Mouse (Mus musculus) liver, embryonic 12.5 days (tissue): ENCODE data around the gene Olfr689. TPM values are rescaled to one million over a fixed set of nuclear protein-coding genes. Genes with fewer than 3 reads are reported as not detected.
"Not testable (repeated sequence)": the region's sequence is repeated elsewhere in the genome, so short reads cannot be mapped to it uniquely, and the experiment has no call there.

Source experiments
- ATAC-seq: fragments of 200-750 bp; cut with Nextera tagmentation; 2 replicates; pipeline ENCODE4 v1.8.0; 2017; ENCODE audit warnings: moderate number of reproducible peaks, mild to moderate bottlenecking, moderate library complexity
- H3K27ac ChIP-seq: fragments of 300-500 bp; sonication (generic); 2 replicates; pipeline ENCODE4 v1.5.1; 2016; ENCODE audit warnings: mild to moderate bottlenecking
- H3K27me3 ChIP-seq: fragments of 300-500 bp; sonication (generic); replicated peaks from 2 replicates; pipeline ENCODE4 v1.6.1; 2016; ENCODE audit warnings: mild to moderate bottlenecking, moderate library complexity
- H3K36me3 ChIP-seq: fragments of 300-500 bp; sonication (generic); 2 replicates; pipeline ENCODE4 v1.6.1; 2016; ENCODE audit warnings: mild to moderate bottlenecking, moderate library complexity
- H3K4me1 ChIP-seq: fragments of 300-500 bp; sonication (generic); 2 replicates; pipeline ENCODE4 v1.6.1; 2016
- H3K4me2 ChIP-seq: fragments of 300-500 bp; sonication (generic); 2 replicates; pipeline ENCODE4 v1.6.1; 2016; ENCODE audit warnings: mild to moderate bottlenecking, moderate library complexity
- H3K4me3 ChIP-seq: fragments of 300-500 bp; sonication (generic); 2 replicates; pipeline ENCODE4 v1.5.1; 2016; ENCODE audit warnings: mild to moderate bottlenecking, moderate library complexity
- H3K9ac ChIP-seq: fragments of 300-500 bp; sonication (generic); 2 replicates; pipeline ENCODE4 v1.6.1; 2016; ENCODE audit warnings: mild to moderate bottlenecking, moderate library complexity
- H3K9me3 ChIP-seq: fragments of 300-500 bp; sonication (generic); replicated peaks from 2 replicates; pipeline ENCODE4 v1.6.1; 2016; ENCODE audit warnings: mild to moderate bottlenecking, moderate library complexity
- WGBS: fragments of 180-500 bp; shearing (Covaris S2); methylation state at CpG from one replicate; pipeline ENCODE4 v1.1.7; 2016; ENCODE audit not compliant: insufficient replicate concordance; 5-methylcytosine and 5-hydroxymethylcytosine counted together
- polyA plus RNA-seq: library from polyadenylated mRNA; unstranded; fragments of >200 nt; fragmentation: Nextera tagmentation; extraction: Ambion mirVana; gene quantifications from 2 replicates; pipeline ENCODE4 v1.2.1, GENCODE M21; 2016

Olfr689 gene
- not detected in 2 replicates for polyA plus RNA-seq

DNA sequence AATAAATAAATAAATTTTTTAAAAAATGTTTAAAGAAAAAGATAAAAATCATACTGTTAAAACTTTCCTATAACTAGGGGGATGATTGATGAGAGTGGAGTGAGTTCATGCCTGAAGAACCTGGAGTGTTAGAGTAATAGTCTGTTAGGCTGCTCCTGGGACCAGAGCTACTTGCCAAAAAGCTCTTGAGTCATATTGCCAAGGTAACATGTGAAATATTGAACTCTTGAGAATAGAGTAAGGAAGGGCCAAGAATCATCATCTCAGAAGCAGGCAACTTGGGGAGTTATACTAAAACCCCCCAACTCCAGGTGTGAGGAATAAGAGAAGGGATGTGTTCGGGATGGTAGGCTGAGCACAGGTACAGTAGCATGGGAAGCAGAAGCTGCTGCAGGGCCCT is at the start of gene Olfr689:
Olfr689 (plus strand) TSS at position 301 of the 400 bp plus-strand sequence.
- H3K4me1 ChIP-seq: no peaks in the 10 kb centered on the region
- no peak within 1 kb of the TSS for H3K9ac ChIP-seq
- 67% methylated on average over 1 of the region's 1 CpGs for WGBS
- no peak within 1 kb of the TSS for H3K27ac ChIP-seq
- no peak within 1 kb of the TSS for H3K4me3 ChIP-seq
- H3K27me3 ChIP-seq: no peaks in the 10 kb centered on the region
- no peaks in the 10 kb centered on the region for H3K9me3 ChIP-seq
- no peak for ATAC-seq
- no peaks in the 10 kb centered on the region for H3K36me3 ChIP-seq
- no peak within 1 kb of the TSS for H3K4me2 ChIP-seq

DNA sequence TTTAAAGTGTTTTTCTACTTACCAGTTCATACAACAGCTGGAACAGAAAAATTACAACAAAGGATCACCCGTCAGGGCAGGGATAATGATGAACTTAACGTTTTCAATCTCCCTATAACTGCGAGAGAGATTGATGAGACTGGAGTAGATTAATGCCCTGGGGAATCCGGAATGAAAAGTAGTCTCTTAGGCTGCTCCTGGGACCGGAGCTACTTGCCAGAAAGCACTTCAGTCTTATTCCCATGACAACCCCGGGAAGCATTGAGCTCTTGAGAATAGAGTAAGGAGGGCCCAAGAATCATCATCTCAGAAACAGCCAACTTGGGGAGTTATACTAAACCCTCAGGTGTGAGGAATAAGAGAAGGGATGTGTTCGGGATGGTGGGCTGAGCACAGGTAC is 38.5 kb upstream of the Olfr689 start:
- no peak for ATAC-seq
- Histone ChIP-seq H3K4me1 (no peaks in the 10 kb centered on the region), H3K27ac (no peak overlapping the region), H3K4me2 (no peak overlapping the region), H3K9ac (no peak overlapping the region), H3K4me3 (no peak overlapping the region), H3K36me3 (no peaks in the 10 kb centered on the region), H3K27me3 (no peaks in the 10 kb centered on the region), H3K9me3 (no peaks in the 10 kb centered on the region)
- WGBS: 62% methylated on average over 7 of the region's 7 CpGs

- no peak within 1 kb of the TSS for H3K4me3 ChIP-seq
- WGBS: 58% methylated on average over 6 of the region's 6 CpGs
Measured at GRCm38 (mm10) chr7:105287795-105288194, 23.2 kb upstream of the Olfr689 start, which contains the start of gene Olfr688. Gene Olfr688, plus strand, starts transcription at chr7:105288095.

GRCm38 (mm10) chr7:105290051-105290450 is 20.9 kb upstream of the Olfr689 start:
- no peak for ATAC-seq
- Histone ChIP-seq H3K4me1 (no peaks in the 10 kb centered on the region), H3K27me3 (no peaks in the 10 kb centered on the region), H3K36me3 (no peaks in the 10 kb centered on the region), H3K9ac (no peak overlapping the region), H3K27ac (no peak overlapping the region), H3K4me3 (no peak overlapping the region), H3K4me2 (no peak overlapping the region), H3K9me3 (no peaks in the 10 kb centered on the region)

More at GRCm38 (mm10) chr7:105287795-105288194, 23.2 kb upstream of the Olfr689 start, which contains the start of gene Olfr688:
- Histone ChIP-seq H3K4me1 (no peaks in the 10 kb centered on the region), H3K27me3 (no peaks in the 10 kb centered on the region), H3K36me3 (no peaks in the 10 kb centered on the region), H3K27ac (no peak within 1 kb of the TSS), H3K9me3 (no peaks in the 10 kb centered on the region), H3K4me2 (no peak within 1 kb of the TSS), H3K9ac (no peak within 1 kb of the TSS)
- no peak for ATAC-seq

DNA sequence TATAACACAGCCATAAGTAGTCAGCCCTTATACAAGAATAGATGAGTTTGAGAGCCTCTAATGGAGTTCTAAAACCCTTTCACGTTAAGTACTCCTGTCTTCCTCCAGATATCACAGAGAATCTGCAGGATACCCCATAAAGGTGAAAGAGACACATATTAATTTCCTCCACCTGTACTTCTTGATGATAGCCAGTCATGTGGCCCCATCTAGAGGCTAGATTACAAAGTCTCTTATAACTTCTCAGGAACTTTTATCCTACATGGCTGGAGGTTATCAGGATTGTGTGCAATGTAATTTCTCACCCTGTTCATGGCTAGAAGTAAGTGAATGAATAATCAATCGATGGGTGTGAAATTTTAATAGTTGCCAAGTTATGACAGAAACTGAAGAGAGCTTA is 14.3 kb downstream of the Olfr689 start:
- ATAC-seq: no peak
- H3K9me3 ChIP-seq: no peaks in the 10 kb centered on the region
- no peaks in the 10 kb centered on the region for H3K4me1 ChIP-seq

DNA sequence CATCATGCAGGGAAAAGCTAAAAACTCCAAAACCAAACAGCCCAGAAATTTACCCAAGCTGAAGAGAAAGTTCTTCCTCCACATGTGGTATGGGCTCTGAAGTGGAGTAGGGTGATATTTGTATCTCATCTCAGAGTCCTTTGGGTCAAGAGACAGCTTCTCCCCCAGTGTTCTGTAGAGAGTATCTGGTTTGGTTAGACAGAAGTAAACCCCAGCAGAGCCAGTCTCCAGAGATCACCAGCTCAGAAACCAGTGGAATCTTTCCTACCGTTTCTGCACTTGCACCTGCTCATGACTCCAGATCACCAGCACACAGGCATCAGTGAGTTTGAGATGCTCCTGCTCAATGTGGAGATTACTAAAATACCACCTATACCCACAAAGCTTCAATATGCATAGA is 23.0 kb downstream of the Olfr689 start, which contains the start of gene Olfr690:
Olfr690 (minus strand) TSS at position 101 of the 400 bp plus-strand sequence.
- Histone ChIP-seq H3K9me3 (no peaks in the 10 kb centered on the region), H3K4me3 (no peak within 1 kb of the TSS), H3K4me2 (no peak within 1 kb of the TSS), H3K4me1 (no peaks in the 10 kb centered on the region), H3K9ac (no peak within 1 kb of the TSS), H3K27ac (no peak within 1 kb of the TSS), H3K27me3 (no peaks in the 10 kb centered on the region), H3K36me3 (no peaks in the 10 kb centered on the region)
- WGBS: 73% methylated on average over 1 of the region's 1 CpGs
- ATAC-seq: no peak

More for the DNA sequence above, 14.3 kb downstream of the Olfr689 start:
- Histone ChIP-seq H3K9ac (no peak overlapping the region), H3K36me3 (no peaks in the 10 kb centered on the region), H3K27ac (no peak overlapping the region), H3K27me3 (no peaks in the 10 kb centered on the region), H3K4me3 (no peak overlapping the region), H3K4me2 (no peak overlapping the region)
- WGBS: 49% methylated on average over 2 of the region's 2 CpGs

DNA sequence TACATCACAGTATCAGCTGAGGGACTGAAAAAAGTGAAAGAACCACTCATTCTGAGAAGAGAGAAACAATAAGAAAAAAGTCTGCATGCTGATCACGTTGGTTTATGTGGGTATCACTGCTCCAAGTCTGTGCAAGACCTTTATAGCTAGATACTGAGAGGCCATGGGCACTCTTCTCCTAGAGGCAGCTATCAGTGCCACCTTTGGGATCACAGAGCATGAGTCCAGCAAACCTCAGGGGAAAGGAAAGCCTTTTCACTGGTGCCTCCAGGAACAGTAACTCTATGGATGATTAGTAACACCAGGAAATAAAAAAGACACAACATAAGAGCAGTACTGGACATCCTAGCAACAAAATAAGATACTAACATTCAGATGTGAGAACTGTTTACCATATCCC is 31.2 kb downstream of the Olfr689 start, which contains the start of gene Olfr691:
Olfr691 (minus strand) TSS at position 101 of the 400 bp plus-strand sequence.
- Histone ChIP-seq H3K36me3 (no peaks in the 10 kb centered on the region), H3K9ac (no peak within 1 kb of the TSS), H3K27me3 (no peaks in the 10 kb centered on the region), H3K4me1 (no peaks in the 10 kb centered on the region), H3K4me2 (no peak within 1 kb of the TSS), H3K9me3 (no peaks in the 10 kb centered on the region), H3K4me3 (no peak within 1 kb of the TSS), H3K27ac (no peak within 1 kb of the TSS)
- ATAC-seq: no peak
- 35% methylated on average over 1 of the region's 1 CpGs for WGBS

- 65% methylated on average over 2 of the region's 2 CpGs for WGBS
- ATAC-seq: no peak
- Histone ChIP-seq H3K27me3 (no peaks in the 10 kb centered on the region), H3K4me3 (no peak overlapping the region), H3K4me2 (no peak overlapping the region), H3K27ac (no peak overlapping the region), H3K9ac (no peak overlapping the region), H3K9me3 (no peaks in the 10 kb centered on the region), H3K36me3 (no peaks in the 10 kb centered on the region), H3K4me1 (no peaks in the 10 kb centered on the region)
Measured at GRCm38 (mm10) chr7:105342752-105343151, 31.8 kb downstream of the Olfr689 start.

DNA sequence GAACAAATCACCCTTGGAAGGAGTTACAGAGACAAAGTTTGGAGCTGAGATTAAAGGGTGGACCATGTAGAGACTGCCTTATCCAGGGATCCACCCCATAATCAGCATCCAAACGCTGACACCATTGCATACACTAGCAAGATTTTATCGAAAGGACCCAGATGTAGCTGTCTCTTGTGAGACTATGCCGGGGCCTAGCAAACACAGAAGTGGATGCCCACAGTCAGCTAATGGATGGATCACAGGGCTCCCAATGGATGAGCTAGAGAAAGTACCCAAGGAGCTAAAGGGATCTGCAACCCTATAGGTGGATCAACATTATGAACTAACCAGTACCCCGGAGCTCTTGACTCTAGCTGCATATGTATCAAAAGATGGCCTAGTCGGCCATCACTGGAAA is 45.1 kb downstream of the Olfr689 start:
- not testable (repeated sequence) for H3K9me3 ChIP-seq, H3K4me1 ChIP-seq, H3K27me3 ChIP-seq, H3K9ac ChIP-seq, H3K36me3 ChIP-seq, H3K4me3 ChIP-seq, H3K4me2 ChIP-seq, H3K27ac ChIP-seq
- no CpG with 5 or more reads among the region's 5 CpGs for WGBS
- 0 out of 2 replicates have a peak, but pooled peaks have one; percentile 54 for ATAC-seq

- not testable (repeated sequence) for H3K27ac ChIP-seq, H3K4me3 ChIP-seq, H3K4me2 ChIP-seq, H3K9ac ChIP-seq, H3K4me1 ChIP-seq, H3K27me3 ChIP-seq, H3K36me3 ChIP-seq, H3K9me3 ChIP-seq
- WGBS: 85% methylated on average over 1 of the region's 2 CpGs
- peak; percentile 75; the same call in 1 of the 2 replicates for ATAC-seq
Measured at GRCm38 (mm10) chr7:105356487-105356886, 45.5 kb downstream of the Olfr689 start.

DNA sequence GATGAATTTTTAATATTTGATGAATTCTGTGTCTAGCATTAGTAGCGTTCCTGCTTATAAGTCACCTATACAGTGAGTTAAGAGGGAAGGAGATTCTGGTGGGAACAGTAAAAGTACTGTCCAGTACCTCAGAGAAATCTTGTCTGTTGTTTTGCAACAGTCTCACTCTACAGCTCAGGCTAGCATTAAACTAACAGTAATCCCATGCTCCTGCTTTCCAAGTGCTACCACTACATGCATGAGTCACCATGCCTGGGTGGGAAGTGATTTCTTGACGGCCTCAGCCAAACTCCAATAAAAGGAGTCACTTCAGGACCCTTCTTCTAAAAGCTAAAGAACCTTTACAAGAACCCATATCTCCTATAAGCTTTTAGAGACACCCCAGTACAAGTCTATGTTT is 50.7 kb downstream of the Olfr689 start:
- no peak overlapping the region for H3K9ac ChIP-seq
- no peak overlapping the region for H3K4me2 ChIP-seq
- H3K27ac ChIP-seq: no peak overlapping the region
- H3K36me3 ChIP-seq: no peaks in the 10 kb centered on the region
- H3K4me1 ChIP-seq: no peaks in the 10 kb centered on the region
- 61% methylated on average over 2 of the region's 2 CpGs for WGBS
- no peaks in the 10 kb centered on the region for H3K9me3 ChIP-seq
- no peak for ATAC-seq
- H3K4me3 ChIP-seq: no peak overlapping the region
- H3K27me3 ChIP-seq: no peaks in the 10 kb centered on the region

DNA sequence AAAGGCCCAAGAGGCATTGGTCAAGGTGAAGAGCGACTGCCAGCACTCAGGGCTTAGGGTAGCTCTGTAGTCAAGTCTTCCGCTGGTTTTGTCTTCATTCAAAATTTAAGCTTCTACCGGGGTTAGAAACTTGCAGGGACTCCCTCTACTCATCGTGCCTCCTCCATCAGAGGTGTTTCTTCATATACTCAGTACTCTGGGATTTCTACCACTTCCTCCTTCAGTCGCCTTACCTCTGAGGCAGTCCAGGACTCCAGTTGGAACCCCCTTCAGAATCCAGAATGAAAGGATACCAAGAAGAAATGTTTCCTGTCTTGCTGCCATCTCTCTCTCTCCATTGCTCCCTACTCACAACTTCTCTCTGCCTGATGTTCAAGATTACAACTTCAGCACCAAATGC is 56.3 kb downstream of the Olfr689 start:
- H3K4me2 ChIP-seq: no peak overlapping the region
- no peaks in the 10 kb centered on the region for H3K27me3 ChIP-seq
- H3K36me3 ChIP-seq: no peaks in the 10 kb centered on the region
- H3K4me3 ChIP-seq: no peak overlapping the region
- no peak for ATAC-seq
- no peaks in the 10 kb centered on the region for H3K4me1 ChIP-seq
- WGBS: 62% methylated on average over 5 of the region's 5 CpGs
- no peaks in the 10 kb centered on the region for H3K9me3 ChIP-seq
- H3K27ac ChIP-seq: no peak overlapping the region
- H3K9ac ChIP-seq: no peak overlapping the region

GRCm38 (mm10) chr7:105367930-105368329 is 57.0 kb downstream of the Olfr689 start, which contains the start of gene Olfr692:
Gene Olfr692, plus strand, starts transcription at chr7:105368230.
- no peak for ATAC-seq
- Histone ChIP-seq H3K9ac (no peak within 1 kb of the TSS), H3K4me2 (no peak within 1 kb of the TSS), H3K4me1 (no peaks in the 10 kb centered on the region), H3K36me3 (no peaks in the 10 kb centered on the region), H3K4me3 (no peak within 1 kb of the TSS), H3K27me3 (no peaks in the 10 kb centered on the region), H3K27ac (no peak within 1 kb of the TSS), H3K9me3 (no peaks in the 10 kb centered on the region)
- WGBS: 67% methylated on average over 1 of the region's 1 CpGs
